In genomic region chr7:19077761-19078160, GRCm38 (mm10) we compare ENCODE assay signal across 9 mouse cellular contexts. TPM values are rescaled to one million over a fixed set of nuclear protein-coding genes. Genes with fewer than 3 reads are reported as not detected.
DNase-seq lines count a peak whose midpoint lies in the region; ATAC-seq and TF ChIP-seq lines count a peak whose summit lies in the region.
"Had no signal": no experiment of that assay in that cellular context is flagged by ENCODE, and none has a peak within 500 bp of the region (broad histone marks: within the 10 kb centered on the region; RNA-seq: fewer than 3 reads in every experiment).

No protein-coding gene starts in this region.

- TF ChIP-seq POLR2A in heart, adult 2 months (IDR thresholded peaks at IDR 0.05; ENCODE audit: insufficient read depth, low read depth, low read length) = no peak
- no peak for TF ChIP-seq POLR2A in limb, embryonic 14.5 days (IDR thresholded peaks at IDR 0.05; ENCODE audit: borderline replicate concordance, extremely low read depth, insufficient read depth, insufficient read length)

- H3K4me1 ChIP-seq in heart, adult 2 months (ENCODE audit: control insufficient read depth, insufficient read depth, low read length) = peaks cover 13% of the 10 kb centered on the region
- peaks cover 14% of the 10 kb centered on the region for H3K4me1 ChIP-seq in limb, embryonic 14.5 days (ENCODE audit: control insufficient read depth, insufficient read depth, low read length)

- no peak overlapping the region for H3K27ac ChIP-seq in heart, adult 2 months
- no peak overlapping the region for H3K27ac ChIP-seq in limb, embryonic 14.5 days (replicated peaks; ENCODE audit: low read depth, low read length)

- no peak overlapping the region for H3K4me3 ChIP-seq in heart, adult 2 months
- peak overlapping the region; percentile 94 for H3K4me3 ChIP-seq in limb, embryonic 14.5 days (replicated peaks; ENCODE audit: low read length)

- no peak for TF ChIP-seq EP300 in heart, adult 2 months (IDR thresholded peaks at IDR 0.05; ENCODE audit: insufficient read depth, low read depth, low read length)

- no peaks in the 10 kb centered on the region for H3K9me3 ChIP-seq in limb, embryonic 14.5 days (ENCODE audit: control insufficient read depth, low read length)

- TF ChIP-seq CTCF in heart, adult 2 months (IDR thresholded peaks at IDR 0.05) = no peak

- peak overlapping the region; percentile 87; the same call in 1 of the 2 replicates for H3K4me2 ChIP-seq in limb, embryonic 14.5 days (replicated peaks; ENCODE audit: low read depth, low read length, severe bottlenecking)

- peaks cover 3% of the 10 kb centered on the region for H3K36me3 ChIP-seq in heart, adult 2 months (ENCODE audit: control insufficient read depth, insufficient read depth, low read length)
- H3K36me3 ChIP-seq in limb, embryonic 14.5 days (ENCODE audit: control insufficient read depth, insufficient read depth, low read length) = peaks cover 48% of the 10 kb centered on the region

- WGBS in heart, adult 2 months = 34% methylated on average over 14 of the region's 14 CpGs
- 75% methylated on average over 14 of the region's 14 CpGs for WGBS in limb, embryonic 14.5 days

- ATAC-seq in limb, embryonic 14.5 days (ENCODE audit: low FRiP score, low read depth) = no peak
- ATAC-seq in monocyte, adult 5-6 weeks (replicated peaks; ENCODE audit: insufficient number of reproducible peaks, low FRiP score, low TSS enrichment, poor library complexity, severe bottlenecking) = peak; percentile 89

- no peak overlapping the region for H3K9ac ChIP-seq in heart, adult 2 months (ENCODE audit: low read depth, low read length)
- peak overlapping the region; percentile 94; the same call in 1 of the 2 replicates for H3K9ac ChIP-seq in limb, embryonic 14.5 days (ENCODE audit: low read depth, low read length, severe bottlenecking)

- H3K27me3 ChIP-seq in heart, adult 2 months (ENCODE audit: control insufficient read depth, insufficient read depth, low read length) = no peaks in the 10 kb centered on the region
- no peaks in the 10 kb centered on the region for H3K27me3 ChIP-seq in limb, embryonic 14.5 days (ENCODE audit: control insufficient read depth, insufficient read depth, low read length)

- intact Hi-C loops in heart, adult 2 months (cut with DNase I) = no loop called here

- no peaks in the 10 kb centered on the region for H3K79me2 ChIP-seq in heart, adult 2 months (replicated peaks; ENCODE audit: control insufficient read depth, insufficient read depth, low read length)

- peak; percentile 43 to 51 for DNase-seq in right cerebral cortex, postnatal 10 days (ENCODE audit: low spot score in 2 of 2)
- no peak for DNase-seq in right cerebral cortex, postnatal 4 days
- DNase-seq in heart, adult 2 months = peak; percentile 56 to 71
- no peak for DNase-seq in limb, embryonic 14.5 days (ENCODE audit: low spot score)
- DNase-seq in urinary bladder, adult 18-20 months (ENCODE audit: low spot score in 2 of 2) = no peak
- no peak for DNase-seq in cerebellum, postnatal 36 days
- DNase-seq in c-Kit-positive CD71-positive TER-119-positive erythroid progenitor cells, embryonic 14.5 days (ENCODE audit: low spot score) = no peak

RNA-seq across cellular contexts. Expression of gene Dmwd, which starts 1.7 kb away (rescaled TPM):
- total RNA-seq in heart, adult 2 months (2021) = 10 to 100 TPM; 47.8 to 54.9 TPM
- polyA plus RNA-seq in heart, adult 2 months (2012; rRNA removed) = 70.9 and 79.4 TPM in 2 replicates
- polyA plus RNA-seq in limb, embryonic 14.5 days (2012; rRNA removed) = 126 and 167 TPM in 2 replicates
- 21.8 and 26.5 TPM in 2 replicates for polyA plus RNA-seq in limb, embryonic 14.5 days (2014; fragmentation: Nextera tagmentation; extraction: Ambion mirVana)
- total RNA-seq in monocyte, adult 5-6 weeks (2017) = 0.39 to 3.2 TPM (median 0.43 TPM) in 3 replicates

RNA-seq across cellular contexts. Expression of gene Dmpk, which starts 5.9 kb away (rescaled TPM):
- total RNA-seq in heart, adult 2 months (2021) = 100 to 1,000 TPM; 482 to 516 TPM
- 1,225 and 1,460 TPM in 2 replicates for polyA plus RNA-seq in heart, adult 2 months (2012; rRNA removed)
- 143 and 177 TPM in 2 replicates for polyA plus RNA-seq in limb, embryonic 14.5 days (2012; rRNA removed)
- 33.1 and 37.1 TPM in 2 replicates for polyA plus RNA-seq in limb, embryonic 14.5 days (2014; fragmentation: Nextera tagmentation; extraction: Ambion mirVana)
- 0.97 to 1.5 TPM in 2 of 3 replicates, not detected in the other for total RNA-seq in monocyte, adult 5-6 weeks (2017)

RNA-seq across cellular contexts. Expression of gene Six5, which starts 16.6 kb away (rescaled TPM):
- 1 to 10 TPM; 7.1 to 8.2 TPM for total RNA-seq in heart, adult 2 months (2021)
- polyA plus RNA-seq in heart, adult 2 months (2012; rRNA removed) = 26.0 and 29.8 TPM in 2 replicates
- 103 and 157 TPM in 2 replicates for polyA plus RNA-seq in limb, embryonic 14.5 days (2012; rRNA removed)
- 19.1 and 20.3 TPM in 2 replicates for polyA plus RNA-seq in limb, embryonic 14.5 days (2014; fragmentation: Nextera tagmentation; extraction: Ambion mirVana)
- not detected in 3 replicates for total RNA-seq in monocyte, adult 5-6 weeks (2017)

RNA-seq across cellular contexts. Expression of gene Rsph6a, which starts 23.3 kb away (rescaled TPM):
- total RNA-seq in heart, adult 2 months (2021) = not detected
- polyA plus RNA-seq in heart, adult 2 months (2012; rRNA removed) = 0.06 TPM in 1 of 2 replicates, not detected in the other
- polyA plus RNA-seq in limb, embryonic 14.5 days (2012; rRNA removed) = 0.04 and 0.12 TPM in 2 replicates
- not detected in 2 replicates for polyA plus RNA-seq in limb, embryonic 14.5 days (2014; fragmentation: Nextera tagmentation; extraction: Ambion mirVana)
- total RNA-seq in monocyte, adult 5-6 weeks (2017) = not detected in 3 replicates
- polyA plus RNA-seq: small intestine, adult 2 months had no signal

RNA-seq across cellular contexts. Expression of gene Gm4969, which starts 40.4 kb away (rescaled TPM):
- not detected for total RNA-seq in heart, adult 2 months (2021)
- 0.09 TPM in 1 of 2 replicates, not detected in the other for polyA plus RNA-seq in heart, adult 2 months (2012; rRNA removed)
- polyA plus RNA-seq in limb, embryonic 14.5 days (2012; rRNA removed) = 7.0 and 7.7 TPM in 2 replicates
- 2.5 and 4.0 TPM in 2 replicates for polyA plus RNA-seq in limb, embryonic 14.5 days (2014; fragmentation: Nextera tagmentation; extraction: Ambion mirVana)
- not detected in 3 replicates for total RNA-seq in monocyte, adult 5-6 weeks (2017)
- polyA plus RNA-seq: small intestine, adult 2 months had no signal

Comparison
In these comparisons a context has a peak if more than half of its experiments do, and no peak if none do; other contexts are left out.
1. DNase-seq: peak in right cerebral cortex, postnatal 10 days (2 of 2) and heart, adult 2 months (2 of 2); none in right cerebral cortex, postnatal 4 days (single experiment), limb, embryonic 14.5 days (single experiment), urinary bladder, adult 18-20 months (0 of 2), cerebellum, postnatal 36 days (0 of 2) and c-Kit-positive CD71-positive TER-119-positive erythroid progenitor cells, embryonic 14.5 days (single experiment).
2. RNA of gene Dmwd, which starts 1.7 kb away (total RNA-seq): 47.8 to 54.9 TPM in heart, adult 2 months; 0.39 to 3.2 TPM in monocyte, adult 5-6 weeks; every median in the first group is over 10 times any median in the second.
3. RNA of gene Dmpk, which starts 5.9 kb away (total RNA-seq): 482 to 516 TPM in heart, adult 2 months; 0.97 to 1.5 TPM in monocyte, adult 5-6 weeks; every median in the first group is over 100 times any median in the second.